In genomic region chr7:29306619-29307018, GRCm38 (mm10) we compare ENCODE assay signal across 9 mouse cellular contexts. TPM values are rescaled to one million over a fixed set of nuclear protein-coding genes. Genes with fewer than 3 reads are reported as not detected.
A peak's percentile ranks its signal among the peaks of the same experiment; 100 is the strongest.
DNase-seq lines count a peak whose midpoint lies in the region; ATAC-seq lines count a peak whose summit lies in the region.
"Had no signal": no experiment of that assay in that cellular context is flagged by ENCODE, and none has a peak within 500 bp of the region (broad histone marks: within the 10 kb centered on the region; RNA-seq: fewer than 3 reads in every experiment).

No protein-coding gene starts in this region.

- no peak for ATAC-seq in embryonic facial prominence, embryonic 13.5 days (ENCODE audit: insufficient number of reproducible peaks, insufficient read depth, low FRiP score, low TSS enrichment, low read depth)
- no peak for ATAC-seq in limb, embryonic 13.5 days (ENCODE audit: low FRiP score, low read depth)

- H3K9me3 ChIP-seq in embryonic facial prominence, embryonic 13.5 days, result no peaks in the 10 kb centered on the region
- no peaks in the 10 kb centered on the region for H3K9me3 ChIP-seq in limb, embryonic 13.5 days

- H3K36me3 ChIP-seq in embryonic facial prominence, embryonic 13.5 days, result peaks cover 6% of the 10 kb centered on the region
- peaks cover 6% of the 10 kb centered on the region; the same call in 1 of the 2 replicates for H3K36me3 ChIP-seq in limb, embryonic 13.5 days

- H3K4me1 ChIP-seq in embryonic facial prominence, embryonic 13.5 days, result peaks cover 61% of the 10 kb centered on the region
- peaks cover 64% of the 10 kb centered on the region for H3K4me1 ChIP-seq in limb, embryonic 13.5 days

- H3K9ac ChIP-seq in embryonic facial prominence, embryonic 13.5 days, result no peak overlapping the region
- H3K9ac ChIP-seq in limb, embryonic 13.5 days, result no peak overlapping the region

- H3K27ac ChIP-seq in embryonic facial prominence, embryonic 13.5 days, result no peak overlapping the region
- no peak overlapping the region for H3K27ac ChIP-seq in limb, embryonic 13.5 days

- DNase-seq in left cerebral cortex, postnatal 25 days (ENCODE audit: low spot score in 2 of 2), result peak; percentile 51 to 64
- DNase-seq in left cerebral cortex, postnatal 36 days (ENCODE audit: low spot score in 2 of 2), result no peak
- peak; percentile 75 for DNase-seq in NIH3T3 (ENCODE audit: low read depth)
- DNase-seq in retina, embryonic 14.5 days (ENCODE audit: low spot score), result peak; percentile 89
- DNase-seq in gastrocnemius, postnatal 36 days, result no peak
- no peak for DNase-seq in right cerebral cortex, postnatal 4 days

- intact Hi-C loops in left cerebral cortex, postnatal 25 days (cut with DNase I), result loop anchor here (2.0 kb wide), 1 partner anchor 58 kb away; no protein-coding TSS in a partner anchor
- intact Hi-C loops in left cerebral cortex, postnatal 36 days (cut with DNase I), result loop anchor here (5.0 kb wide), 1 partner anchor 41 kb away; no protein-coding TSS in a partner anchor
- intact Hi-C loops in gastrocnemius, postnatal 36 days (cut with DNase I), result no loop called here

- peaks cover 20% of the 10 kb centered on the region; the same call in 1 of the 2 replicates for H3K27me3 ChIP-seq in embryonic facial prominence, embryonic 13.5 days
- H3K27me3 ChIP-seq in limb, embryonic 13.5 days, result peaks cover 25% of the 10 kb centered on the region

- no peak overlapping the region for H3K4me3 ChIP-seq in embryonic facial prominence, embryonic 13.5 days
- H3K4me3 ChIP-seq in limb, embryonic 13.5 days, result no peak overlapping the region

- peak overlapping the region; percentile 95 for H3K4me2 ChIP-seq in embryonic facial prominence, embryonic 13.5 days
- H3K4me2 ChIP-seq in limb, embryonic 13.5 days (replicated peaks), result peak overlapping the region; percentile 95; the same call in 1 of the 2 replicates

- 25% methylated on average over 7 of the region's 7 CpGs for WGBS in embryonic facial prominence, embryonic 13.5 days
- 27% methylated on average over 7 of the region's 7 CpGs for WGBS in limb, embryonic 13.5 days

RNA-seq across cellular contexts. Expression of gene Dpf1, which starts 2.9 kb away (rescaled TPM):
- 100 to 1,000 TPM; 110 to 115 TPM for total RNA-seq in left cerebral cortex, postnatal 25 days (2021)
- 100 to 1,000 TPM in 1 of 2 experiments, 10 to 100 TPM in 1; 86.6 to 117 TPM for total RNA-seq in left cerebral cortex, postnatal 36 days (2021)
- 28.4 and 29.9 TPM in 2 replicates for polyA plus RNA-seq in embryonic facial prominence, embryonic 13.5 days (2015; fragmentation: Nextera tagmentation; extraction: Ambion mirVana)
- 21.6 and 21.9 TPM in 2 replicates for polyA plus RNA-seq in limb, embryonic 13.5 days (2015; fragmentation: Nextera tagmentation; extraction: Ambion mirVana)
- 1 to 10 TPM; 1.9 to 2.3 TPM for total RNA-seq in gastrocnemius, postnatal 36 days (2021)

RNA-seq across cellular contexts. Expression of gene Ppp1r14a, which starts 17.5 kb away (rescaled TPM):
- 10 to 100 TPM; 13.6 to 14.2 TPM for total RNA-seq in left cerebral cortex, postnatal 25 days (2021)
- 10 to 100 TPM; 15.9 to 24.7 TPM for total RNA-seq in left cerebral cortex, postnatal 36 days (2021)
- polyA plus RNA-seq in embryonic facial prominence, embryonic 13.5 days (2015; fragmentation: Nextera tagmentation; extraction: Ambion mirVana), result 10.1 and 10.5 TPM in 2 replicates
- polyA plus RNA-seq in limb, embryonic 13.5 days (2015; fragmentation: Nextera tagmentation; extraction: Ambion mirVana), result 5.8 and 7.5 TPM in 2 replicates
- 1 to 10 TPM; 3.3 to 3.5 TPM for total RNA-seq in gastrocnemius, postnatal 36 days (2021)

RNA-seq across cellular contexts. Expression of gene Spint2, which starts 24.9 kb away (rescaled TPM):
- total RNA-seq in left cerebral cortex, postnatal 25 days (2021), result 10 to 100 TPM; 21.1 to 24.4 TPM
- 10 to 100 TPM; 23.5 to 26.2 TPM for total RNA-seq in left cerebral cortex, postnatal 36 days (2021)
- polyA plus RNA-seq in embryonic facial prominence, embryonic 13.5 days (2015; fragmentation: Nextera tagmentation; extraction: Ambion mirVana), result 118 and 127 TPM in 2 replicates
- polyA plus RNA-seq in limb, embryonic 13.5 days (2015; fragmentation: Nextera tagmentation; extraction: Ambion mirVana), result 110 and 112 TPM in 2 replicates
- 1 to 10 TPM; 4.1 to 4.5 TPM for total RNA-seq in gastrocnemius, postnatal 36 days (2021)

RNA-seq across cellular contexts. Expression of gene 2200002D01Rik, which starts 58.4 kb away (rescaled TPM):
- total RNA-seq in left cerebral cortex, postnatal 25 days (2021), result not detected
- total RNA-seq in left cerebral cortex, postnatal 36 days (2021), result not detected
- polyA plus RNA-seq in embryonic facial prominence, embryonic 13.5 days (2015; fragmentation: Nextera tagmentation; extraction: Ambion mirVana), result 2.2 and 4.4 TPM in 2 replicates
- 1.7 and 2.0 TPM in 2 replicates for polyA plus RNA-seq in limb, embryonic 13.5 days (2015; fragmentation: Nextera tagmentation; extraction: Ambion mirVana)
- under 1 TPM; 0.28 to 0.86 TPM for total RNA-seq in gastrocnemius, postnatal 36 days (2021)
- total RNA-seq: left cerebral cortex, adult 8-10 months had no signal

Comparison
In these comparisons a context has a peak if more than half of its experiments do, and no peak if none do; other contexts are left out.
1. DNase-seq: peak in left cerebral cortex, postnatal 25 days (2 of 2), NIH3T3 (single experiment) and retina, embryonic 14.5 days (single experiment); none in left cerebral cortex, postnatal 36 days (0 of 2), gastrocnemius, postnatal 36 days (0 of 2) and right cerebral cortex, postnatal 4 days (single experiment).
2. RNA of gene Dpf1, which starts 2.9 kb away (total RNA-seq): 86.6 to 117 TPM in left cerebral cortex, postnatal 36 days and 110 to 115 TPM in left cerebral cortex, postnatal 25 days; 1.9 to 2.3 TPM in gastrocnemius, postnatal 36 days; every median in the first group is over 10 times any median in the second.
3. RNA of gene Spint2, which starts 24.9 kb away (total RNA-seq): 23.5 to 26.2 TPM in left cerebral cortex, postnatal 36 days and 21.1 to 24.4 TPM in left cerebral cortex, postnatal 25 days; 4.1 to 4.5 TPM in gastrocnemius, postnatal 36 days; every median in the first group is over 4 times any median in the second.